Mouse (Mus musculus): Measurements from ENCODE around the gene Dph3.

Dph3 gene

GRCm38 (mm10) chr14:32084761-32085485 lies 606 bp downstream of the Dph3 start, which contains the start of gene Oxnad1:
Gene Oxnad1 (plus strand): TSS chr14:32085374.
- DNase-seq (ENCODE audit: low spot score) = peak; percentile 2

GRCm38 (mm10) chr14:32083466-32083865 lies 2.1 kb downstream of the Dph3 start:
- DNase-seq (ENCODE audit: low spot score) = no peak

- DNase-seq (ENCODE audit: low spot score) = no peak
These were observed 2.6 kb downstream of the Dph3 start for GRCm38 (mm10) chr14:32082891-32083290.

GRCm38 (mm10) chr14:32081026-32081425 lies 4.5 kb downstream of the Dph3 start:
- no peak for DNase-seq (ENCODE audit: low spot score)

- peak; percentile 46 for DNase-seq (ENCODE audit: low spot score)
These were observed 8.5 kb downstream of the Dph3 start for GRCm38 (mm10) chr14:32076896-32077575.

- DNase-seq (ENCODE audit: low spot score) = no peak
These were observed 11.6 kb downstream of the Dph3 start for GRCm38 (mm10) chr14:32073901-32074300.

GRCm38 (mm10) chr14:32073211-32073685 lies 12.3 kb downstream of the Dph3 start:
- DNase-seq (ENCODE audit: low spot score) = no peak

- DNase-seq (ENCODE audit: low spot score) = no peak
These were observed 12.7 kb downstream of the Dph3 start for GRCm38 (mm10) chr14:32072807-32073206.

- DNase-seq (ENCODE audit: low spot score) = no peak
These were observed 24.1 kb downstream of the Dph3 start for GRCm38 (mm10) chr14:32061398-32061797.

- no peak for DNase-seq (ENCODE audit: low spot score)
These were observed 27.9 kb downstream of the Dph3 start for GRCm38 (mm10) chr14:32057664-32058063.

GRCm38 (mm10) chr14:32056675-32057074 lies 28.9 kb downstream of the Dph3 start:
- DNase-seq (ENCODE audit: low spot score) = no peak

GRCm38 (mm10) chr14:32055781-32056180 lies 29.7 kb downstream of the Dph3 start:
- no peak for DNase-seq (ENCODE audit: low spot score)

- DNase-seq (ENCODE audit: low spot score) = no peak
These were observed 30.7 kb downstream of the Dph3 start for GRCm38 (mm10) chr14:32054788-32055187.

GRCm38 (mm10) chr14:32053895-32054294 lies 31.6 kb downstream of the Dph3 start:
- DNase-seq (ENCODE audit: low spot score) = no peak

GRCm38 (mm10) chr14:32050171-32050570 lies 35.4 kb downstream of the Dph3 start:
- DNase-seq (ENCODE audit: low spot score) = no peak

- DNase-seq (ENCODE audit: low spot score) = no peak
These were observed 39.2 kb downstream of the Dph3 start for GRCm38 (mm10) chr14:32046357-32046756.

- no peak for DNase-seq (ENCODE audit: low spot score)
These were observed 43.4 kb downstream of the Dph3 start for GRCm38 (mm10) chr14:32042108-32042507.

GRCm38 (mm10) chr14:32037661-32038252 lies 47.8 kb downstream of the Dph3 start:
- no peak for DNase-seq (ENCODE audit: low spot score)

GRCm38 (mm10) chr14:32036482-32036881 lies 49.0 kb downstream of the Dph3 start:
- no peak for DNase-seq (ENCODE audit: low spot score)

GRCm38 (mm10) chr14:32032522-32032921 lies 53.0 kb downstream of the Dph3 start:
- no peak for DNase-seq (ENCODE audit: low spot score)

All from spleen, adult 12 weeks (tissue).